Mouse (Mus musculus) heart, embryonic 13.5 days (tissue): ENCODE results near the gene Snx30. TPM values are rescaled to one million over a fixed set of nuclear protein-coding genes. Genes with fewer than 3 reads are reported as not detected.

Experiments
- ATAC-seq: fragments of 200-750 bp; cut with Nextera tagmentation; 2 replicates; pipeline ENCODE4 v1.8.0; 2017; ENCODE audit warnings: moderate TSS enrichment; ENCODE audit not compliant: insufficient number of reproducible peaks, low FRiP score, low TSS enrichment; ENCODE audit errors: extremely low read depth
- H3K27ac ChIP-seq: fragments of 300-500 bp; sonication (generic); replicated peaks from 2 replicates; pipeline ENCODE4 v1.5.1; 2015; ENCODE audit warnings: moderate library complexity, mild to moderate bottlenecking, inconsistent platforms
- H3K27me3 ChIP-seq: fragments of 300-500 bp; sonication (generic); replicated peaks from 2 replicates; pipeline ENCODE4 v1.6.1; 2015; ENCODE audit warnings: mild to moderate bottlenecking, inconsistent platforms
- H3K36me3 ChIP-seq: fragments of 300-500 bp; sonication (generic); 2 replicates; pipeline ENCODE4 v1.6.1; 2015; ENCODE audit warnings: mild to moderate bottlenecking, inconsistent platforms
- H3K4me1 ChIP-seq: fragments of 300-500 bp; sonication (generic); 2 replicates; pipeline ENCODE4 v1.6.1; 2015; ENCODE audit warnings: inconsistent platforms
- H3K4me2 ChIP-seq: fragments of 300-500 bp; sonication (generic); 2 replicates; pipeline ENCODE4 v1.6.1; 2015; ENCODE audit warnings: inconsistent platforms, mild to moderate bottlenecking, moderate library complexity
- H3K4me3 ChIP-seq: fragments of 300-500 bp; sonication (generic); 2 replicates; pipeline ENCODE4 v1.5.1; 2015; ENCODE audit warnings: moderate library complexity, mild to moderate bottlenecking, inconsistent platforms
- H3K9ac ChIP-seq: fragments of 300-500 bp; sonication (generic); 2 replicates; pipeline ENCODE4 v1.6.1; 2015; ENCODE audit warnings: inconsistent platforms, mild to moderate bottlenecking, moderate library complexity
- H3K9me3 ChIP-seq: fragments of 300-500 bp; sonication (generic); 2 replicates; pipeline ENCODE4 v1.6.1; 2016; ENCODE audit warnings: inconsistent platforms
- WGBS: fragments of 180-500 bp; shearing (Covaris S2); methylation state at CpG from one replicate; pipeline ENCODE4 v1.1.7; 2015; ENCODE audit warnings: mixed read lengths; 5-methylcytosine and 5-hydroxymethylcytosine counted together
- polyA plus RNA-seq: library from polyadenylated mRNA; unstranded; fragments of >200 nt; fragmentation: Nextera tagmentation; extraction: Ambion mirVana; gene quantifications from 2 replicates; pipeline ENCODE4 v1.2.1, GENCODE M21; 2015

Snx30 gene
- polyA plus RNA-seq, 1 experiment from 2014 or later: 4.1 TPM

GRCm38 (mm10) chr4:59853155-59853554 lies 47.5 kb downstream of the Snx30 start:
- no peak overlapping the region for H3K4me2 ChIP-seq
- peaks cover 10% of the 10 kb centered on the region for H3K36me3 ChIP-seq
- H3K4me3 ChIP-seq: no peak overlapping the region
- no peak overlapping the region for H3K27ac ChIP-seq
- no peak for ATAC-seq
- 86% methylated on average over 7 of the region's 7 CpGs for WGBS
- no peak overlapping the region for H3K9ac ChIP-seq
- peaks cover 11% of the 10 kb centered on the region for H3K4me1 ChIP-seq
- H3K9me3 ChIP-seq: 0 out of 2 replicates have a peak, but pooled peaks cover 4% of the 10 kb centered on the region
- H3K27me3 ChIP-seq: no peaks in the 10 kb centered on the region

- Histone ChIP-seq H3K36me3 (peaks cover 10% of the 10 kb centered on the region), H3K4me1 (peaks cover 25% of the 10 kb centered on the region), H3K4me3 (no peak overlapping the region), H3K27ac (no peak overlapping the region), H3K27me3 (no peaks in the 10 kb centered on the region), H3K4me2 (no peak overlapping the region), H3K9ac (no peak overlapping the region), H3K9me3 (no peaks in the 10 kb centered on the region)
- ATAC-seq: no peak
- WGBS: 65% methylated on average over 16 of the region's 16 CpGs
Observed at GRCm38 (mm10) chr4:59859693-59860425, 54.2 kb downstream of the Snx30 start.

GRCm38 (mm10) chr4:59860431-59860830 lies 54.8 kb downstream of the Snx30 start:
- H3K27me3 ChIP-seq: no peaks in the 10 kb centered on the region
- WGBS: 63% methylated on average over 2 of the region's 2 CpGs
- ATAC-seq: no peak
- H3K4me2 ChIP-seq: no peak overlapping the region
- no peak overlapping the region for H3K4me3 ChIP-seq
- H3K4me1 ChIP-seq: peaks cover 25% of the 10 kb centered on the region
- peaks cover 10% of the 10 kb centered on the region for H3K36me3 ChIP-seq
- no peak overlapping the region for H3K9ac ChIP-seq
- no peak overlapping the region for H3K27ac ChIP-seq
- H3K9me3 ChIP-seq: no peaks in the 10 kb centered on the region

- ATAC-seq: no peak
- Histone ChIP-seq H3K27ac (no peak overlapping the region), H3K9me3 (no peaks in the 10 kb centered on the region), H3K4me3 (no peak overlapping the region), H3K4me1 (peaks cover 25% of the 10 kb centered on the region), H3K4me2 (no peak overlapping the region), H3K27me3 (no peaks in the 10 kb centered on the region), H3K36me3 (peaks cover 10% of the 10 kb centered on the region), H3K9ac (no peak overlapping the region)
- 53% methylated on average over 4 of the region's 4 CpGs for WGBS
Observed at GRCm38 (mm10) chr4:59861871-59862270, 56.2 kb downstream of the Snx30 start.

GRCm38 (mm10) chr4:59862335-59862734 lies 56.7 kb downstream of the Snx30 start:
- Histone ChIP-seq H3K9me3 (no peaks in the 10 kb centered on the region), H3K4me2 (no peak overlapping the region), H3K27ac (no peak overlapping the region), H3K27me3 (no peaks in the 10 kb centered on the region), H3K9ac (no peak overlapping the region), H3K4me1 (peaks cover 25% of the 10 kb centered on the region), H3K4me3 (no peak overlapping the region), H3K36me3 (peaks cover 6% of the 10 kb centered on the region)
- 86% methylated on average over 1 of the region's 1 CpGs for WGBS
- ATAC-seq: no peak

- Histone ChIP-seq H3K4me3 (no peak overlapping the region), H3K9me3 (no peaks in the 10 kb centered on the region), H3K27me3 (no peaks in the 10 kb centered on the region), H3K36me3 (peaks cover 6% of the 10 kb centered on the region; the same call in 1 of the 2 replicates), H3K9ac (no peak overlapping the region), H3K27ac (0 out of 2 replicates have a peak overlapping the region, but pooled peaks have one; percentile 12), H3K4me1 (peaks cover 25% of the 10 kb centered on the region), H3K4me2 (no peak overlapping the region)
- no peak for ATAC-seq
- 48% methylated on average over 6 of the region's 6 CpGs for WGBS
Observed at GRCm38 (mm10) chr4:59863869-59864268, 58.2 kb downstream of the Snx30 start.

GRCm38 (mm10) chr4:59868086-59868485 lies 62.4 kb downstream of the Snx30 start:
- no peak for ATAC-seq
- peaks cover 24% of the 10 kb centered on the region for H3K4me1 ChIP-seq
- H3K9me3 ChIP-seq: no peaks in the 10 kb centered on the region
- no peaks in the 10 kb centered on the region for H3K27me3 ChIP-seq
- peaks cover 9% of the 10 kb centered on the region; the same call in 1 of the 2 replicates for H3K36me3 ChIP-seq
- no peak overlapping the region for H3K27ac ChIP-seq
- no peak overlapping the region for H3K4me2 ChIP-seq
- 77% methylated on average over 11 of the region's 11 CpGs for WGBS
- no peak overlapping the region for H3K4me3 ChIP-seq
- no peak overlapping the region for H3K9ac ChIP-seq

- Histone ChIP-seq H3K36me3 (peaks cover 9% of the 10 kb centered on the region; the same call in 1 of the 2 replicates), H3K4me2 (no peak overlapping the region), H3K27ac (peak overlapping the region; percentile 61; the same call in 1 of the 2 replicates), H3K27me3 (no peaks in the 10 kb centered on the region), H3K4me1 (peaks cover 23% of the 10 kb centered on the region), H3K4me3 (no peak overlapping the region), H3K9me3 (no peaks in the 10 kb centered on the region), H3K9ac (no peak overlapping the region)
- WGBS: 45% methylated on average over 6 of the region's 6 CpGs
- no peak for ATAC-seq
Observed at GRCm38 (mm10) chr4:59869488-59870057, 63.9 kb downstream of the Snx30 start.

- Histone ChIP-seq H3K9ac (no peak overlapping the region), H3K4me2 (no peak overlapping the region)
- ATAC-seq: no peak
Observed at GRCm38 (mm10) chr4:59870433-59870832, 64.8 kb downstream of the Snx30 start.

GRCm38 (mm10) chr4:59870859-59871591 lies 65.4 kb downstream of the Snx30 start:
- Histone ChIP-seq H3K9ac (peak overlapping the region; percentile 33; the same call in 1 of the 2 replicates), H3K4me1 (peaks cover 23% of the 10 kb centered on the region), H3K9me3 (no peaks in the 10 kb centered on the region), H3K4me3 (no peak overlapping the region), H3K27me3 (no peaks in the 10 kb centered on the region), H3K27ac (peak overlapping the region; percentile 61; the same call in 1 of the 2 replicates), H3K36me3 (peaks cover 9% of the 10 kb centered on the region; the same call in 1 of the 2 replicates), H3K4me2 (no peak overlapping the region)
- peak; percentile 63 for ATAC-seq
- WGBS: 32% methylated on average over 9 of the region's 9 CpGs

More at GRCm38 (mm10) chr4:59870433-59870832, 64.8 kb downstream of the Snx30 start:
- Histone ChIP-seq H3K27me3 (no peaks in the 10 kb centered on the region), H3K36me3 (peaks cover 9% of the 10 kb centered on the region; the same call in 1 of the 2 replicates), H3K4me1 (peaks cover 23% of the 10 kb centered on the region), H3K9me3 (no peaks in the 10 kb centered on the region), H3K4me3 (no peak overlapping the region), H3K27ac (peak overlapping the region; percentile 61)
- 60% methylated on average over 6 of the region's 6 CpGs for WGBS

GRCm38 (mm10) chr4:59873240-59873639 lies 67.6 kb downstream of the Snx30 start:
- Histone ChIP-seq H3K27me3 (no peaks in the 10 kb centered on the region), H3K9ac (no peak overlapping the region), H3K4me2 (no peak overlapping the region), H3K27ac (no peak overlapping the region), H3K4me1 (peaks cover 23% of the 10 kb centered on the region), H3K36me3 (peaks cover 7% of the 10 kb centered on the region; the same call in 1 of the 2 replicates), H3K9me3 (no peaks in the 10 kb centered on the region), H3K4me3 (no peak overlapping the region)
- no peak for ATAC-seq
- WGBS: 41% methylated on average over 6 of the region's 6 CpGs
